26 mouse cellular contexts compared by ENCODE assay signal in the genomic region with DNA sequence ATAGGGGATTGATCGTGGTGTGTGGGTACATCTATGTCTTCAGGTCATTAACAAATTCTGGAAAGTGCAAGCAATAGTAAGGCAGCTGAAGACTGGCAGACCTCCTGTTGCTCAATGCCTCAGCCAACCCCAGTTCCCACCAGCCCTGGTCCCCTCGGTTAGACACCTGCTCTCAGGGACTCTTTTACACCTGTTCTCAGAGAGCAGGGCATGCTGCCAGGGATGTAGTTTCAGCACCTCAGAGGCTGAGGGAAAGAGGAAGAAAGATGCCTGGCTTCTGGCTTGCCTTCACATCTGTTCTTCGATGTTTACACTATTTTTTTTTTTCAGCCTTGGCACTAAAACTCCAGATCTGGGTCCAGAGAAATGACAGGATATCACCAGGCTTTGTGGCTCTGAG.
"Had no signal": no experiment of that assay in that cellular context is flagged by ENCODE, and none has a peak within 500 bp of the region (broad histone marks: within the 10 kb centered on the region; RNA-seq: fewer than 3 reads in every experiment).

No protein-coding gene starts in this region.

- H3K9me3 ChIP-seq: heart, embryonic 15.5 days; hindbrain, embryonic 15.5 days; liver, embryonic 13.5 days; liver, embryonic 15.5 days had no signal

- ATAC-seq: hindbrain, postnatal 0 days; intestine, embryonic 16.5 days; liver, postnatal 0 days had no signal

- H3K27me3 ChIP-seq: heart, embryonic 13.5 days; heart, embryonic 15.5 days; hindbrain, embryonic 13.5 days; hindbrain, embryonic 15.5 days; kidney, embryonic 15.5 days; liver, embryonic 13.5 days; liver, embryonic 15.5 days had no signal

- DNase-seq: gastrocnemius, postnatal 14 days; gastrocnemius, postnatal 36 days; heart, adult 11 months; heart, adult 2 months; heart, postnatal 14 days; heart, postnatal 36 days; kidney, adult 11 months; kidney, adult 2 months; kidney, adult 9 months; kidney, postnatal 10 days; kidney, postnatal 25 days; kidney, postnatal 4 days; liver; liver, embryonic 13.5 days; liver, postnatal 0 days had no signal

- H3K4me3 ChIP-seq: heart, adult 2 months; heart, embryonic 13.5 days; heart, embryonic 15.5 days; hindbrain, embryonic 13.5 days; hindbrain, embryonic 15.5 days; kidney, embryonic 15.5 days; left cerebral cortex, adult 2 months; liver, embryonic 13.5 days; liver, embryonic 15.5 days had no signal

- H3K27ac ChIP-seq: heart, adult 2 months; heart, embryonic 13.5 days; heart, embryonic 15.5 days; hindbrain, embryonic 13.5 days; hindbrain, embryonic 15.5 days; hindbrain, postnatal 0 days; kidney, embryonic 15.5 days; left cerebral cortex, adult 2 months; liver, embryonic 13.5 days; liver, embryonic 15.5 days had no signal

- H3K4me2 ChIP-seq: heart, embryonic 11.5 days; heart, embryonic 13.5 days; heart, embryonic 15.5 days; hindbrain, embryonic 13.5 days; hindbrain, embryonic 15.5 days; kidney, embryonic 15.5 days; liver, embryonic 11.5 days; liver, embryonic 13.5 days; liver, embryonic 15.5 days had no signal

- H3K36me3 ChIP-seq: heart, embryonic 13.5 days; heart, embryonic 15.5 days; hindbrain, embryonic 13.5 days; hindbrain, embryonic 15.5 days; kidney, embryonic 15.5 days; liver, embryonic 13.5 days; liver, embryonic 15.5 days had no signal

- H3K9ac ChIP-seq: heart, embryonic 13.5 days; heart, embryonic 15.5 days; hindbrain, embryonic 13.5 days; hindbrain, embryonic 15.5 days; kidney, embryonic 15.5 days; liver, embryonic 13.5 days; liver, embryonic 15.5 days; liver, postnatal 0 days had no signal

- H3K4me1 ChIP-seq: heart, embryonic 13.5 days; heart, embryonic 15.5 days; hindbrain, embryonic 13.5 days; hindbrain, embryonic 15.5 days; liver, embryonic 13.5 days; liver, embryonic 15.5 days had no signal
